Mouse (Mus musculus) forebrain, postnatal 0 days (tissue): ENCODE measurements around the gene Nfib. TPM values are rescaled to one million over a fixed set of nuclear protein-coding genes. Genes with fewer than 3 reads are reported as not detected.
A peak's percentile ranks its signal among the peaks of the same experiment; 100 is the strongest.

Source experiments
- ATAC-seq: fragments of 200-750 bp; cut with Nextera tagmentation; 2 replicates; pipeline ENCODE4 v1.8.0; 2017; ENCODE audit warnings: mild to moderate bottlenecking, moderate library complexity
- DNase-seq: peaks from one replicate; pipeline ENCODE4 v3.0.0-alpha.2; 2015
- H3K27ac ChIP-seq: fragments of 300-500 bp; sonication (generic); 2 replicates; pipeline ENCODE4 v1.5.1; 2014; ENCODE audit warnings: low read depth, mild to moderate bottlenecking, antibody characterized with exemption, low read length, moderate library complexity, mixed read lengths
- H3K27me3 ChIP-seq: fragments of 300-500 bp; sonication (generic); 2 replicates; pipeline ENCODE4 v1.6.1; 2014; ENCODE audit warnings: mild to moderate bottlenecking, low read length, mixed read lengths; ENCODE audit not compliant: insufficient read depth
- H3K36me3 ChIP-seq: fragments of 300-500 bp; sonication (generic); 2 replicates; pipeline ENCODE4 v1.6.1; 2014; ENCODE audit warnings: mild to moderate bottlenecking, moderate library complexity; ENCODE audit not compliant: insufficient read depth
- H3K4me1 ChIP-seq: fragments of 300-500 bp; sonication (generic); 2 replicates; pipeline ENCODE4 v1.6.1; 2014; ENCODE audit warnings: antibody characterized with exemption; ENCODE audit not compliant: insufficient read depth
- H3K4me2 ChIP-seq: fragments of 300-500 bp; sonication (generic); 2 replicates; pipeline ENCODE4 v1.6.1; 2014; ENCODE audit warnings: low read depth, mild to moderate bottlenecking, moderate library complexity
- H3K4me3 ChIP-seq: fragments of 300-500 bp; sonication (generic); 2 replicates; pipeline ENCODE4 v1.5.1; 2014; ENCODE audit warnings: low read depth, low read length, mixed read lengths
- H3K9ac ChIP-seq: fragments of 300-500 bp; sonication (generic); 2 replicates; pipeline ENCODE4 v1.6.1; 2014; ENCODE audit warnings: mild to moderate bottlenecking
- H3K9me3 ChIP-seq: fragments of 300-500 bp; sonication (generic); 2 replicates; pipeline ENCODE4 v1.6.1; 2016; ENCODE audit warnings: low read length
- CTCF ChIP-seq: sonication (generic); IDR thresholded peaks from 2 replicates; pipeline ENCODE4 v1.5.1; 2016; ENCODE audit warnings: antibody characterized with exemption, control low read depth, low read depth
- WGBS: fragments of 180-500 bp; shearing (Covaris S2); extraction: QIAGEN DNeasy Blood & Tissue Kit; methylation state at CpG from one replicate; pipeline ENCODE4 v1.1.7; 2014; 5-methylcytosine and 5-hydroxymethylcytosine counted together
- polyA plus RNA-seq: library from polyadenylated mRNA; unstranded; fragments of >200 nt; fragmentation: Nextera tagmentation; extraction: Ambion mirVana; gene quantifications from 2 replicates; pipeline ENCODE4 v1.2.1, GENCODE M21; 2015
- total RNA-seq: library from RNA; depleted of rRNA; stranded (reverse); fragments of >200 nt; gene quantifications from 2 replicates; pipeline ENCODE4 v1.2.3, GENCODE M21; 2014

Gene Nfib
- total and polyA plus RNA-seq, 2 experiments from 2014 or later, result 69.0 to 135 TPM

- ATAC-seq (no peak; the same call in 1 of the 2 replicates), DNase-seq (peak; percentile 63)
- Histone ChIP-seq H3K27ac (peak overlapping the region; percentile 80), H3K4me1 (peaks cover 16% of the 10 kb centered on the region), H3K9me3 (no peaks in the 10 kb centered on the region), H3K4me2 (peak overlapping the region; percentile 92), H3K36me3 (peaks cover 7% of the 10 kb centered on the region), H3K9ac (no peak overlapping the region), H3K27me3 (no peaks in the 10 kb centered on the region), H3K4me3 (peak overlapping the region; percentile 79)
- TF ChIP-seq CTCF, result no peak
- WGBS, result 31% methylated on average over 7 of the region's 7 CpGs
These were observed 212.2 kb downstream of the Nfib start for GRCm38 (mm10) chr4:82493363-82493762.

GRCm38 (mm10) chr4:82492737-82493136 is 212.8 kb downstream of the Nfib start:
- 40% methylated on average over 2 of the region's 2 CpGs for WGBS
- no peak for TF ChIP-seq CTCF
- Histone ChIP-seq H3K4me3 (peak overlapping the region; percentile 79), H3K9ac (no peak overlapping the region), H3K27me3 (no peaks in the 10 kb centered on the region), H3K4me1 (peaks cover 16% of the 10 kb centered on the region), H3K36me3 (peaks cover 2% of the 10 kb centered on the region; the same call in 1 of the 2 replicates), H3K27ac (no peak overlapping the region), H3K9me3 (no peaks in the 10 kb centered on the region), H3K4me2 (peak overlapping the region; percentile 92)
- ATAC-seq (no peak), DNase-seq (no peak)

GRCm38 (mm10) chr4:82489939-82490338 is 215.6 kb downstream of the Nfib start:
- Histone ChIP-seq H3K27me3 (no peaks in the 10 kb centered on the region), H3K4me2 (peak overlapping the region; percentile 31), H3K9me3 (no peaks in the 10 kb centered on the region), H3K4me3 (0 out of 2 replicates have a peak overlapping the region, but pooled peaks have one; percentile 8), H3K27ac (no peak overlapping the region), H3K9ac (no peak overlapping the region), H3K36me3 (no peaks in the 10 kb centered on the region), H3K4me1 (peaks cover 16% of the 10 kb centered on the region)
- TF ChIP-seq CTCF, result no peak
- no peak for DNase-seq
- no peak for ATAC-seq
- 21% methylated on average over 2 of the region's 2 CpGs for WGBS

- DNase-seq, result no peak
- Histone ChIP-seq H3K4me1 (peaks cover 14% of the 10 kb centered on the region), H3K27me3 (no peaks in the 10 kb centered on the region), H3K36me3 (no peaks in the 10 kb centered on the region), H3K4me3 (no peak overlapping the region), H3K9me3 (no peaks in the 10 kb centered on the region), H3K27ac (no peak overlapping the region), H3K9ac (no peak overlapping the region), H3K4me2 (no peak overlapping the region; the same call in 1 of the 2 replicates)
- 68% methylated on average over 2 of the region's 2 CpGs for WGBS
- TF ChIP-seq CTCF, result no peak
- no peak for ATAC-seq
These were observed 219.6 kb downstream of the Nfib start for GRCm38 (mm10) chr4:82485910-82486309.

- 22% methylated on average over 1 of the region's 1 CpGs for WGBS
- Histone ChIP-seq H3K4me1 (peaks cover 8% of the 10 kb centered on the region; the same call in 1 of the 2 replicates), H3K36me3 (no peaks in the 10 kb centered on the region), H3K9ac (no peak overlapping the region), H3K27ac (no peak overlapping the region), H3K9me3 (no peaks in the 10 kb centered on the region), H3K4me2 (peak overlapping the region; percentile 14; the same call in 1 of the 2 replicates), H3K27me3 (no peaks in the 10 kb centered on the region), H3K4me3 (no peak overlapping the region)
- DNase-seq, result no peak
- TF ChIP-seq CTCF, result no peak
- no peak for ATAC-seq
These were observed 221.7 kb downstream of the Nfib start for GRCm38 (mm10) chr4:82483871-82484270.

- no peak for TF ChIP-seq CTCF
- Histone ChIP-seq H3K27me3 (no peaks in the 10 kb centered on the region), H3K9ac (no peak overlapping the region), H3K36me3 (no peaks in the 10 kb centered on the region), H3K4me3 (no peak overlapping the region), H3K27ac (no peak overlapping the region), H3K9me3 (no peaks in the 10 kb centered on the region), H3K4me1 (peaks cover 8% of the 10 kb centered on the region; the same call in 1 of the 2 replicates), H3K4me2 (peak overlapping the region; percentile 14)
- DNase-seq (no peak), ATAC-seq (no peak)
- 46% methylated on average over 6 of the region's 6 CpGs for WGBS
These were observed 222.3 kb downstream of the Nfib start for GRCm38 (mm10) chr4:82483298-82483697.

GRCm38 (mm10) chr4:82480635-82481034 is 224.9 kb downstream of the Nfib start:
- H3K4me3 ChIP-seq, result no peak overlapping the region
- ATAC-seq (0 out of 2 replicates have a peak, but pooled peaks have one; percentile 29), DNase-seq (no peak)
- no peaks in the 10 kb centered on the region for H3K36me3 ChIP-seq
- H3K27me3 ChIP-seq, result no peaks in the 10 kb centered on the region
- TF ChIP-seq CTCF, result no peak
- H3K4me2 ChIP-seq, result no peak overlapping the region
- no peaks in the 10 kb centered on the region for H3K9me3 ChIP-seq
- no peak overlapping the region for H3K9ac ChIP-seq
- H3K4me1 ChIP-seq, result peaks cover 8% of the 10 kb centered on the region
- H3K27ac ChIP-seq, result no peak overlapping the region
- WGBS, result 68% methylated on average over 9 of the region's 9 CpGs
